Mouse (Mus musculus): ENCODE measurements around the gene Sppl3. TPM values are rescaled to one million over a fixed set of nuclear protein-coding genes. Genes with fewer than 3 reads are reported as not detected.
"Not testable (repeated sequence)": the region's sequence is repeated elsewhere in the genome, so short reads cannot be mapped to it uniquely, and the experiment has no call there.

The Sppl3 gene
- polyA plus RNA-seq, 1 experiment from 2014 or later = 16.6 TPM

DNA sequence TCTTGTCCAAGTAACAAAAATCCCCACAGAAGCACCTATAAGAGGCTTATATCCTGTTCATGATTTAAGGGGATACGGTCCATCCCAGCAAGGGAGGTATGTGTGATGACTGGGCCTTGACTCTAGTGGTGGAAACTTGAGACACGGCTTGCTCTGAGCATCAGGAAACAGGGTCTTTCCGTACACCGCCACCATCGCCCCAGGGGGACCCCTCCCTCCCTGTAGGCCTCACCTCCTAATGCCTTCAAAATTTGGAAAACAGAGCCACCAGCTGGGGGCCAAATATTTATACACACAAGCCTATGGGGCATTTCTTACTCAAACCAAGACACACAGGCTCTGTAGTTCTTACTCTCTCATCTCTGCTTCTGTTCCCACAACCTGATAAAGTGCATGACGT, 80.8 kb downstream of the Sppl3 start:
- Histone ChIP-seq H3K9me3 (ENCODE audit: low read length) (no peaks in the 10 kb centered on the region), H3K36me3 (ENCODE audit: insufficient read depth, low read length) (peaks cover 37% of the 10 kb centered on the region), H3K27me3 (replicated peaks; ENCODE audit: insufficient read depth, low read length) (no peaks in the 10 kb centered on the region), H3K4me3 (ENCODE audit: low read depth, low read length) (no peak overlapping the region), H3K9ac (replicated peaks; ENCODE audit: low read depth) (no peak overlapping the region), H3K27ac (ENCODE audit: low read length) (no peak overlapping the region), H3K4me2 (replicated peaks; ENCODE audit: low read depth, low read length) (no peak overlapping the region), H3K4me1 (ENCODE audit: insufficient read depth, low read depth, low read length) (no peaks in the 10 kb centered on the region)
- no peak for TF ChIP-seq EP300 (IDR thresholded peaks at IDR 0.05)
- no peak for TF ChIP-seq CTCF (IDR thresholded peaks at IDR 0.05)
- ATAC-seq (no peak), DNase-seq (ENCODE audit: low spot score) (no peak)
- 86% methylated on average over 6 of the region's 6 CpGs for WGBS

DNA sequence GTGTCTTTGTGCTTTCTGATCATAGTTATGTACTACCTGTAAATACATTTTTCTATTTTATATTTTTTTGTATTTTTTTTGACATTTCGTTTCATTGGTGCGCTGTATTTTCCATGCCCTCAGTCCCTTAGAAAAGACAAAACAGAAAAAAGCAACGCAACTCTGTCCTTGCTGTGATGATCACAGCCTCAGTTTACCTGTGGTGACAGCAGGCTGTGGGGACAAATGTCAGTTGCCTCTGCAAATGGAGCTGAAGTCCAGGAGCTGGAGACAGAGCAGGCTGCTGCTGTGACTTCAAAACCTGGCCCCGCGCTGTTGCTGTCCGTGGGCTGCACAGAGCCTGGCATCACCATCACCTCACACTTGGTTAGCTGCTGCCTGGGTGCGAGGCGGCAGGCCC, 87.3 kb downstream of the Sppl3 start, which contains the start of gene Gm10401:
Gene Gm10401 (minus strand): TSS at position 101 of the 400 bp plus-strand sequence.
- peaks cover 30% of the 10 kb centered on the region for H3K36me3 ChIP-seq (ENCODE audit: insufficient read depth, low read length)

DNA sequence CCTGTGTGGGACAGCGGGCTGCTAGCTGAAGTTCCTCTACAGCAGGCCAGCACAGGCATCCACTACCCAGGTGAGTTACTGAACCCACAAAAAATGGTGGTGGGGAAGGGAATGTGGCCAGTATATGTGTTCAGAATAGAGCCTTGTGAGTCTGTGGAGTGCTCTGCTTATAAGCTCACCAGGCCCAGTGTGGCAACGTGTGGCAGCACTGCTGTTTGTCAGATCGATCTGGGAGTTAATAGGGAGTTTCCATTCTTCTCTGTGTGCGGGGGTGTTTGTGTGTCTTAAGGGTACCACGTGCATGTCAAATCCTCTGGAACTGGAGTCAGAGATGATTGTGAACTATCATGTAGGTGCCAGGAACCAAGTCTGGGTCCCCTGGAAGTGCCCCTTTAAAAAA, 88.6 kb downstream of the Sppl3 start:
- Histone ChIP-seq H3K4me1 (ENCODE audit: insufficient read depth, low read depth, low read length) (no peaks in the 10 kb centered on the region), H3K4me2 (replicated peaks; ENCODE audit: low read depth, low read length) (no peak overlapping the region), H3K27ac (ENCODE audit: low read length) (no peak overlapping the region), H3K9ac (replicated peaks; ENCODE audit: low read depth) (no peak overlapping the region), H3K9me3 (ENCODE audit: low read length) (no peaks in the 10 kb centered on the region), H3K4me3 (ENCODE audit: low read depth, low read length) (no peak overlapping the region), H3K36me3 (ENCODE audit: insufficient read depth, low read length) (peaks cover 30% of the 10 kb centered on the region), H3K27me3 (replicated peaks; ENCODE audit: insufficient read depth, low read length) (no peaks in the 10 kb centered on the region)
- no peak for DNase-seq (ENCODE audit: low spot score)
- no peak for ATAC-seq
- TF ChIP-seq CTCF (IDR thresholded peaks at IDR 0.05) = no peak
- TF ChIP-seq EP300 (IDR thresholded peaks at IDR 0.05) = no peak
- 81% methylated on average over 5 of the region's 5 CpGs for WGBS

More for the DNA sequence above, 87.3 kb downstream of the Sppl3 start, which contains the start of gene Gm10401:
- H3K27me3 ChIP-seq (replicated peaks; ENCODE audit: insufficient read depth, low read length) = no peaks in the 10 kb centered on the region
- H3K4me3 ChIP-seq (ENCODE audit: low read depth, low read length) = no peak within 1 kb of the TSS
- no peak for ATAC-seq
- TF ChIP-seq CTCF (IDR thresholded peaks at IDR 0.05) (no peak), EP300 (IDR thresholded peaks at IDR 0.05) (no peak)
- DNase-seq (ENCODE audit: low spot score) = no peak
- H3K4me2 ChIP-seq (replicated peaks; ENCODE audit: low read depth, low read length) = no peak within 1 kb of the TSS
- H3K27ac ChIP-seq (ENCODE audit: low read length) = no peak within 1 kb of the TSS
- H3K9me3 ChIP-seq (ENCODE audit: low read length) = no peaks in the 10 kb centered on the region
- 88% methylated on average over 8 of the region's 8 CpGs for WGBS
- H3K9ac ChIP-seq (replicated peaks; ENCODE audit: low read depth) = no peak within 1 kb of the TSS
- no peaks in the 10 kb centered on the region for H3K4me1 ChIP-seq (ENCODE audit: insufficient read depth, low read depth, low read length)

DNA sequence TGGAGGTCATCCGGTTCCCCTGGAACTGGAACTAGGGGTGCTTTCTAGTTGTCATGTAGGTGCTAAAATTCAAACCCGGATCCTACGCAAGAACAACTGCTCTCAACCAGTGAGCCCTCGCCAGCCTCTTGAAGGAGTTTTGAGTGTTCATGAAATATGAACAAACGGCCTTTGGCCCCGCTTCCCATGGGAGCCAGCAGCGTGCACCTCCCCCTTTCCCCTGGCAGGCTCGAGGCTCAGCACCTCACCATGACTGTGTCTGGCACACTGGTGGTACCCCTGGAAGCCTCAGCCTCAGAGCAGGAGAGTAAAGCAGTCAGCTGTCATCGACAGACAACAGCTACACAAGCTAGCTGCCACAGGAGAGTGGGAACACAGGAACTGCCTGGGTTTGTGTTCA, 89.1 kb downstream of the Sppl3 start:
- Histone ChIP-seq H3K4me3 (ENCODE audit: low read depth, low read length) (no peak overlapping the region), H3K4me2 (replicated peaks; ENCODE audit: low read depth, low read length) (no peak overlapping the region), H3K9me3 (ENCODE audit: low read length) (no peaks in the 10 kb centered on the region), H3K27me3 (replicated peaks; ENCODE audit: insufficient read depth, low read length) (no peaks in the 10 kb centered on the region), H3K36me3 (ENCODE audit: insufficient read depth, low read length) (peaks cover 30% of the 10 kb centered on the region), H3K27ac (ENCODE audit: low read length) (no peak overlapping the region), H3K4me1 (ENCODE audit: insufficient read depth, low read depth, low read length) (no peaks in the 10 kb centered on the region), H3K9ac (replicated peaks; ENCODE audit: low read depth) (no peak overlapping the region)
- DNase-seq (ENCODE audit: low spot score) (no peak), ATAC-seq (no peak)
- WGBS = 59% methylated on average over 9 of the region's 9 CpGs
- no peak for TF ChIP-seq EP300 (IDR thresholded peaks at IDR 0.05)

DNA sequence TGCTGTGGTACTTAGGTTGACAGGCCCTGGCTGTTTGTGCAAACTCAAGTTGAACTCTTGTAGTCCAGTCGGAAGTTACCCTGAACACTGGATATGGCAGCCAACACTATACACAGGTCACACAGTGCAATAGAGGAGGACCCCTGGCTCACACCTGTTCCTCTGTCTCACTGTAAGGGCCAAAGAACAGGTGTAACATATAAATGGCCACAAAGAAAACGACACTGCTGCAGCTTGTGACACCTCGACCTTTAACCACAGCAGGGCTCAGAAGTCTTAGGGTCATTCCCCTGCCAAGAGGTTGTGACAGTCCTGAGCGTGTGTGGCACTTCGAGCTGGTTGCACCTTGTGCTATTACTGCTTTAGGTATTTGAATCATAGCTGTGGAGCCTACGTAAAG, 89.5 kb downstream of the Sppl3 start:
- Histone ChIP-seq H3K4me2 (replicated peaks; ENCODE audit: low read depth, low read length) (no peak overlapping the region), H3K9ac (replicated peaks; ENCODE audit: low read depth) (no peak overlapping the region), H3K9me3 (ENCODE audit: low read length) (no peaks in the 10 kb centered on the region), H3K36me3 (ENCODE audit: insufficient read depth, low read length) (peaks cover 25% of the 10 kb centered on the region), H3K27me3 (replicated peaks; ENCODE audit: insufficient read depth, low read length) (no peaks in the 10 kb centered on the region), H3K4me1 (ENCODE audit: insufficient read depth, low read depth, low read length) (no peaks in the 10 kb centered on the region), H3K27ac (ENCODE audit: low read length) (no peak overlapping the region), H3K4me3 (ENCODE audit: low read depth, low read length) (no peak overlapping the region)
- DNase-seq (ENCODE audit: low spot score) (no peak), ATAC-seq (no peak)
- no peak for TF ChIP-seq EP300 (IDR thresholded peaks at IDR 0.05)
- no peak for TF ChIP-seq CTCF (IDR thresholded peaks at IDR 0.05)
- 77% methylated on average over 6 of the region's 6 CpGs for WGBS

DNA sequence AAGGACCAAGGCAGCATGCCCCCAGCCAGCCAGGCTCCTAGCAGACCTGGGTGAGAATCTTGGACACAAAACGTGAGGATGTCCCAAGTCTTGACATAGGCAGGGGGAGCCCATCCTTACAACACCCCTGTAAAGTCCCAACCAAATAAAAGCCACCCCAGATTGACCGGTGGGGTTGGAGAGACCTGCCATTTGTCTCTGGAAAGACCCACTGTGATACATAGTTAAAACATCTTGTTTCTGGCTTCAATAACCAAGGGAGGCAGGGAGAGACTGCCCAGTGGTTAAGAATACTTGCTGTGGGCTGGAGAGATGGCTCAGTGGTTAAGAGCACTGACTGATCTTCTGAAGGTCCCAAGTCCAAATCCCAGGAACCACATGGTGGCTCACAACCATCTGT, 91.3 kb downstream of the Sppl3 start:
- no peaks in the 10 kb centered on the region for H3K9me3 ChIP-seq (ENCODE audit: low read length)
- H3K4me2 ChIP-seq (replicated peaks; ENCODE audit: low read depth, low read length) = no peak overlapping the region
- WGBS = 88% methylated on average over 2 of the region's 2 CpGs
- no peaks in the 10 kb centered on the region for H3K27me3 ChIP-seq (replicated peaks; ENCODE audit: insufficient read depth, low read length)
- TF ChIP-seq EP300 (IDR thresholded peaks at IDR 0.05) (no peak), CTCF (IDR thresholded peaks at IDR 0.05) (no peak)
- no peak overlapping the region for H3K4me3 ChIP-seq (ENCODE audit: low read depth, low read length)
- no peak overlapping the region for H3K27ac ChIP-seq (ENCODE audit: low read length)
- peaks cover 17% of the 10 kb centered on the region for H3K36me3 ChIP-seq (ENCODE audit: insufficient read depth, low read length)
- H3K4me1 ChIP-seq (ENCODE audit: insufficient read depth, low read depth, low read length) = no peaks in the 10 kb centered on the region
- no peak for DNase-seq (ENCODE audit: low spot score)
- ATAC-seq = no peak
- no peak overlapping the region for H3K9ac ChIP-seq (replicated peaks; ENCODE audit: low read depth)

DNA sequence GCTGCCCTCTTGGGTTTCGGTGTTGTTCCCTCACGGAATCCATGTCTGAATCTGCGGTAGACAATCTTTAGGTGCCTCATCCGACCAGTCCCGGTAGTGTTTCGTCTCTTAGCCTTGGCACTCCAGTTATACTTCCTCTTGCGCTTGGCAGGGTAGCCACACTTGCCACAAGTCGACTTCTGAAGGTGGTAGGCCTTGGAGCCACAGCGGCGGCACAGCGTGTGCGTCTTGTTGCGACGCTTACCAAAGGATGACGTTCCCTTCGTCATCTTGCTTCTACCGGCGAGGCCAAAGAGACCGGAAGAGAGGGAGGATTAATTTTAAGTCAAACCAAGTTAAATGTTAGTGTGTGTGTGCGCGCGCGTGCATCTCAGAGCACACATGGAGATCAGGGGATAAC, 92.3 kb downstream of the Sppl3 start:
- not testable (repeated sequence) for H3K27me3 ChIP-seq (replicated peaks; ENCODE audit: insufficient read depth, low read length); H3K9ac ChIP-seq (replicated peaks; ENCODE audit: low read depth); H3K9me3 ChIP-seq (ENCODE audit: low read length); H3K4me2 ChIP-seq (replicated peaks; ENCODE audit: low read depth, low read length); H3K4me1 ChIP-seq (ENCODE audit: insufficient read depth, low read depth, low read length); DNase-seq (ENCODE audit: low spot score); H3K27ac ChIP-seq (ENCODE audit: low read length); H3K36me3 ChIP-seq (ENCODE audit: insufficient read depth, low read length); ATAC-seq; H3K4me3 ChIP-seq (ENCODE audit: low read depth, low read length)
- 94% methylated on average over 23 of the region's 23 CpGs for WGBS

Data from lung, postnatal 0 days (tissue).